Mouse (Mus musculus) myocyte (in vitro differentiated cells): ENCODE results near the gene Xirp1. TPM values are rescaled to one million over a fixed set of nuclear protein-coding genes. Genes with fewer than 3 reads are reported as not detected.

Source experiments
- H3K27me3 ChIP-seq: one replicate; pipeline ENCODE4 v1.6.1; 2011; ENCODE audit not compliant: control insufficient read depth, insufficient read depth, insufficient read length
- H3K36me3 ChIP-seq: one replicate; pipeline ENCODE4 v1.6.1; 2011; ENCODE audit not compliant: control insufficient read depth, insufficient read depth
- H3K4me2 ChIP-seq: one replicate; pipeline ENCODE4 v1.6.1; 2011; ENCODE audit warnings: low read depth, control low read depth
- H3K4me3 ChIP-seq: one replicate; pipeline ENCODE4 v1.5.1; 2011; ENCODE audit warnings: mild to moderate bottlenecking, control low read depth, moderate library complexity
- H3K79me2 ChIP-seq: one replicate; pipeline ENCODE4 v1.6.1; 2011; ENCODE audit not compliant: control insufficient read depth, insufficient read depth
- H3ac ChIP-seq: one replicate; pipeline ENCODE4 v1.6.1; 2011; ENCODE audit not compliant: control insufficient read depth, insufficient read length
- CEBPB ChIP-seq: IDR thresholded peaks from 2 replicates; pipeline ENCODE4 v1.6.1; 2011; ENCODE audit warnings: mild to moderate bottlenecking, moderate library complexity; ENCODE audit not compliant: poor library complexity, insufficient read depth, severe bottlenecking
- E2F4 ChIP-seq: IDR thresholded peaks from one replicate; pipeline ENCODE4 v1.6.1; 2011; ENCODE audit warnings: mild to moderate bottlenecking, control low read depth, moderate library complexity; ENCODE audit not compliant: insufficient read depth
- MAX ChIP-seq: IDR thresholded peaks from one replicate; pipeline ENCODE4 v1.6.1; 2011; ENCODE audit warnings: low read depth, mild to moderate bottlenecking, control low read depth
- MYOD1 ChIP-seq, 3 experiments: IDR thresholded peaks; one replicate each; pipeline ENCODE4 v1.6.1; 2011; ENCODE audit warnings: control low read depth in 2 of 3, low read depth in 2 of 3, mild to moderate bottlenecking in 2 of 3, moderate library complexity in 1 of 3; ENCODE audit not compliant: insufficient read length in 2 of 3, control insufficient read depth in 1 of 3
- MYOG ChIP-seq, 3 experiments: IDR thresholded peaks; one replicate each; pipeline ENCODE4 v1.6.1; 2011; ENCODE audit warnings: control low read depth in 2 of 3, low read depth in 2 of 3, mild to moderate bottlenecking in 2 of 3; ENCODE audit not compliant: insufficient read length in 2 of 3, control insufficient read depth in 1 of 3, insufficient read depth in 1 of 3
- POLR2A ChIP-seq: IDR thresholded peaks from one replicate; pipeline ENCODE4 v1.6.1; 2011; ENCODE audit warnings: low read depth, mild to moderate bottlenecking, control low read depth, moderate library complexity; ENCODE audit not compliant: insufficient read length
- POLR2AphosphoS2 ChIP-seq: IDR thresholded peaks from one replicate; pipeline ENCODE4 v1.6.1; 2011; ENCODE audit warnings: low read depth, control low read depth; ENCODE audit not compliant: insufficient read length
- REST ChIP-seq: IDR thresholded peaks from one replicate; pipeline ENCODE4 v1.6.1; 2011; ENCODE audit warnings: mild to moderate bottlenecking, control low read depth, moderate library complexity; ENCODE audit not compliant: insufficient read depth, insufficient read length
- SRF ChIP-seq: IDR thresholded peaks from one replicate; pipeline ENCODE4 v1.6.1; 2011; ENCODE audit warnings: low read depth; ENCODE audit not compliant: control insufficient read depth, insufficient read length
- TCF12 ChIP-seq: IDR thresholded peaks from one replicate; pipeline ENCODE4 v1.6.1; 2011; ENCODE audit warnings: mild to moderate bottlenecking, control low read depth; ENCODE audit not compliant: poor library complexity, insufficient read depth, severe bottlenecking
- TCF3 ChIP-seq: IDR thresholded peaks from one replicate; pipeline ENCODE4 v1.6.1; 2011; ENCODE audit warnings: low read depth, control low read depth; ENCODE audit not compliant: insufficient read length
- USF1 ChIP-seq: IDR thresholded peaks from one replicate; pipeline ENCODE4 v1.6.1; 2011; ENCODE audit warnings: low read depth, mild to moderate bottlenecking, control low read depth, moderate library complexity
- polyA plus RNA-seq: library from polyadenylated mRNA; unstranded; fragments of >200 nt; fragmentation: generic; extraction: Trizol; gene quantifications from one replicate; pipeline ENCODE4 v1.2.1, GENCODE M21; 2012; ENCODE audit warnings: missing spikeins

The Xirp1 gene
- 35.6 TPM for polyA plus RNA-seq

GRCm38 (mm10) chr9:120023086-120023811, at the start of gene Xirp1:
TSS of gene Xirp1 (minus strand) at chr9:120023598.
- H3K4me2 ChIP-seq, result peak within 1 kb of the TSS; percentile 64
- peaks cover 2% of the 10 kb centered on the region for H3K36me3 ChIP-seq
- peak within 1 kb of the TSS; percentile 39 for H3K4me3 ChIP-seq
- H3K79me2 ChIP-seq, result peaks cover 12% of the 10 kb centered on the region
- H3ac ChIP-seq, result peak within 1 kb of the TSS; percentile 19
- no peaks in the 10 kb centered on the region for H3K27me3 ChIP-seq
- TF ChIP-seq USF1, result no peak
- no peak for TF ChIP-seq MAX
- no peak for TF ChIP-seq CEBPB
- peak; percentile 15 for TF ChIP-seq POLR2A
- TF ChIP-seq MYOG (IDR thresholded peaks at IDR 0.05; ENCODE audit: control insufficient read depth in 1 of 3, insufficient read depth in 1 of 3, insufficient read length in 2 of 3, low read depth in 2 of 3), result peak in 1 of 3 experiments; percentile 5
- no peak for TF ChIP-seq SRF
- TF ChIP-seq POLR2AphosphoS2, result no peak
- TF ChIP-seq TCF3, result no peak
- no peak for TF ChIP-seq REST
- TF ChIP-seq E2F4, result no peak
- no peak for TF ChIP-seq TCF12

GRCm38 (mm10) chr9:120073169-120073568, 49.8 kb upstream of the Xirp1 start:
- H3K4me2 ChIP-seq, result no peak overlapping the region
- H3ac ChIP-seq, result no peak overlapping the region
- H3K27me3 ChIP-seq, result no peaks in the 10 kb centered on the region
- no peak overlapping the region for H3K4me3 ChIP-seq
- no peaks in the 10 kb centered on the region for H3K79me2 ChIP-seq
- H3K36me3 ChIP-seq, result no peaks in the 10 kb centered on the region
- TF ChIP-seq POLR2A, result no peak
- TF ChIP-seq REST, result no peak
- TF ChIP-seq MYOD1 (IDR thresholded peaks at IDR 0.05; ENCODE audit: control insufficient read depth in 1 of 3, insufficient read length in 2 of 3, low read depth in 2 of 3), result peak in 2 of 3 experiments; percentile 10 to 30
- peak in 1 of 3 experiments; percentile 26 for TF ChIP-seq MYOG (IDR thresholded peaks at IDR 0.05; ENCODE audit: control insufficient read depth in 1 of 3, insufficient read depth in 1 of 3, insufficient read length in 2 of 3, low read depth in 2 of 3)

DNA sequence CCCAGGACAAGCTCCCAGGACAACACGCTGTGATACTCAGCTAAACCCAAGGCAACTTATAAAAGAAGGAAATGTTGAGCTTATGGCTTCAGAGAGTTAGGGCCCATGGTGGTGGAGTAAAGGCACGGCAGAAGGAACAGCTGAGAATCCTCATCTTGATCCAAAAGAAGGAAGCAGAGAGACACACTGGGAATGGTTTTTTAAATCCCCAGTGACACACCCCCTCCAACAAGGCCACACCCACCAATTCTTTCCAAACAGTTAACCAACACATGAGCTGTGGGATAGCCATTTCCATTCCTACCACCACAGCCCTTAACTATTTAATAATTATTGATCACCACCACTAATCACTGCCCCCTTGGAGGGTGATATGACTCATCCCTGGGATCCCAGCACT, 47.9 kb upstream of the Xirp1 start:
- Histone ChIP-seq H3K27me3 (no peaks in the 10 kb centered on the region), H3K4me3 (no peak overlapping the region), H3K36me3 (no peaks in the 10 kb centered on the region), H3K79me2 (no peaks in the 10 kb centered on the region), H3ac (no peak overlapping the region), H3K4me2 (no peak overlapping the region)
- TF ChIP-seq CEBPB (no peak), TCF3 (no peak), SRF (no peak), TCF12 (no peak)

DNA sequence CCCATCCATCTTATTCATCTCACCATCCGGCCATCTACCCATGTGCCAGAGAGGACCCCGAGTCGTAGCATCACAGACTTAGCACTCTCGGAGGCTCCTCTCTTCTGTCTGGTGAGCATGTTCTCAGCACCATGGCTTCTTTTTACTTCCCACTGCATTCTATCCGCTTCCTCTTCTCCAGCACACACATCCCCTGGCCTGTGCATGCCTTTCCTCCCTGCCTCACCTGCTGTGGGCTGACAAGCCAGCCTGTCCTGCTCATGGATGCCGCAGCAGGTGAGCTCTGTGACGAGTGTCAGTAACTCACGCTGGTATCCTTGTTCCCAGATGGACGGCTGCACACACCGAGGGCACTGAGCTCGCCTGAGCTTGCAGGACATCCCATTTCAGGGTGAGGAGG, 46.4 kb upstream of the Xirp1 start, which contains the start of gene Cx3cr1:
Gene Cx3cr1, minus strand, starts transcription at position 101 of the 400 bp plus-strand sequence.
- Histone ChIP-seq H3K27me3 (peaks cover 13% of the 10 kb centered on the region), H3K36me3 (no peaks in the 10 kb centered on the region), H3ac (no peak within 1 kb of the TSS), H3K4me3 (no peak within 1 kb of the TSS), H3K79me2 (no peaks in the 10 kb centered on the region), H3K4me2 (no peak within 1 kb of the TSS)
- no peak for TF ChIP-seq MAX
- TF ChIP-seq POLR2A, result no peak
- no peak for TF ChIP-seq TCF3
- TF ChIP-seq MYOG (IDR thresholded peaks at IDR 0.05; ENCODE audit: control insufficient read depth in 1 of 3, insufficient read depth in 1 of 3, insufficient read length in 2 of 3, low read depth in 2 of 3), result no peak
- no peak for TF ChIP-seq REST
- TF ChIP-seq CEBPB, result no peak
- no peak for TF ChIP-seq MYOD1 (IDR thresholded peaks at IDR 0.05; ENCODE audit: control insufficient read depth in 1 of 3, insufficient read length in 2 of 3, low read depth in 2 of 3)
- TF ChIP-seq TCF12, result no peak
- TF ChIP-seq E2F4, result no peak
- no peak for TF ChIP-seq USF1
- TF ChIP-seq SRF, result no peak
- no peak for TF ChIP-seq POLR2AphosphoS2

DNA sequence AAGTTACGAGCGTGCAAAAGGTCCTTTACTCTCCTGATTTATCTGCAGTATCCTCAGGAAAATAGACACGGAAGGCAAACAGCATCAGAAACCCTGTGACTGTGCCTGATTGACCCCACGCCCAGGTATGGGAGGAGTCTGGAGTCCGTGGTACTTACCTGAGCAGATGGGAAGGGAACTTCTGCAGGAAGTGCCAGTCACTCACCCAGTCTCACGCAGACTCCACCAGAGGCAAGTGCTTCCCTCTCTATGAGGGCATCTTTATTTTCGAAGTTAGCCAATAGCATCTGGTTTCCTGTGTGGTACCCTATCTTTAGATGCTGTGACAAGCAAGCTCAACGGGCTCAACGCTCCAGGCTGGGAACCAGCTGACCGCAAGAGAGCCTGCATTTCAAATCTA, 44.6 kb upstream of the Xirp1 start:
- Histone ChIP-seq H3K4me2 (no peak overlapping the region), H3K36me3 (no peaks in the 10 kb centered on the region), H3K4me3 (no peak overlapping the region), H3K27me3 (peaks cover 13% of the 10 kb centered on the region), H3K79me2 (no peaks in the 10 kb centered on the region), H3ac (no peak overlapping the region)
- TF ChIP-seq E2F4 (no peak), REST (no peak), TCF3 (no peak), POLR2AphosphoS2 (no peak), MAX (no peak), TCF12 (no peak), SRF (no peak), MYOD1 (IDR thresholded peaks at IDR 0.05; ENCODE audit: control insufficient read depth in 1 of 3, insufficient read length in 2 of 3, low read depth in 2 of 3) (no peak), USF1 (no peak), MYOG (IDR thresholded peaks at IDR 0.05; ENCODE audit: control insufficient read depth in 1 of 3, insufficient read depth in 1 of 3, insufficient read length in 2 of 3, low read depth in 2 of 3) (no peak), POLR2A (no peak), CEBPB (no peak)
